Mouse (Mus musculus): Measurements from ENCODE around the gene Gpr25. TPM values are rescaled to one million over a fixed set of nuclear protein-coding genes. Genes with fewer than 3 reads are reported as not detected.

Gpr25 gene
- polyA plus RNA-seq, 1 experiment, result 0.55 TPM

GRCm38 (mm10) chr1:136234595-136235092 is 26.0 kb downstream of the Gpr25 start:
- H3K4me3 ChIP-seq (ENCODE audit: low read depth, low read length), result peak overlapping the region; percentile 75
- no peak overlapping the region for H3K27ac ChIP-seq (ENCODE audit: insufficient read depth, low read depth, low read length)
- 2% methylated on average over 9 of the region's 9 CpGs for WGBS
- no peaks in the 10 kb centered on the region for H3K36me3 ChIP-seq (ENCODE audit: control insufficient read depth, insufficient read depth, low read length)
- no peaks in the 10 kb centered on the region; the same call in 1 of the 2 replicates for H3K27me3 ChIP-seq (ENCODE audit: control insufficient read depth, insufficient read depth, low read length)
- TF ChIP-seq CTCF (IDR thresholded peaks at IDR 0.05; ENCODE audit: extremely low read depth, insufficient read length, insufficient replicate concordance, low read depth, low read length) (no peak), POLR2A (IDR thresholded peaks at IDR 0.05; ENCODE audit: low read depth, low read length) (no peak)
- H3K4me1 ChIP-seq (ENCODE audit: control insufficient read depth, insufficient read depth, insufficient read length, low read length), result peaks cover 13% of the 10 kb centered on the region

GRCm38 (mm10) chr1:136233892-136234594 is 26.6 kb downstream of the Gpr25 start, which contains the start of gene Inava:
Inava (minus strand) TSS chr1:136234264.
- Histone ChIP-seq H3K4me1 (ENCODE audit: control insufficient read depth, insufficient read depth, insufficient read length, low read length) (peaks cover 13% of the 10 kb centered on the region), H3K36me3 (ENCODE audit: control insufficient read depth, insufficient read depth, low read length) (no peaks in the 10 kb centered on the region), H3K27ac (ENCODE audit: insufficient read depth, low read depth, low read length) (no peak within 1 kb of the TSS), H3K27me3 (ENCODE audit: control insufficient read depth, insufficient read depth, low read length) (no peaks in the 10 kb centered on the region; the same call in 1 of the 2 replicates), H3K4me3 (ENCODE audit: low read depth, low read length) (peak within 1 kb of the TSS; percentile 75)
- no peak for TF ChIP-seq CTCF (IDR thresholded peaks at IDR 0.05; ENCODE audit: extremely low read depth, insufficient read length, insufficient replicate concordance, low read depth, low read length)
- no peak for TF ChIP-seq POLR2A (IDR thresholded peaks at IDR 0.05; ENCODE audit: low read depth, low read length)
- WGBS, result 1% methylated on average over 50 of the region's 51 CpGs

GRCm38 (mm10) chr1:136232986-136233790 is 27.5 kb downstream of the Gpr25 start:
- no peaks in the 10 kb centered on the region for H3K36me3 ChIP-seq (ENCODE audit: control insufficient read depth, insufficient read depth, low read length)
- peak overlapping the region; percentile 75 for H3K4me3 ChIP-seq (ENCODE audit: low read depth, low read length)
- H3K27ac ChIP-seq (ENCODE audit: insufficient read depth, low read depth, low read length), result no peak overlapping the region
- no peaks in the 10 kb centered on the region; the same call in 1 of the 2 replicates for H3K27me3 ChIP-seq (ENCODE audit: control insufficient read depth, insufficient read depth, low read length)
- TF ChIP-seq CTCF (IDR thresholded peaks at IDR 0.05; ENCODE audit: extremely low read depth, insufficient read length, insufficient replicate concordance, low read depth, low read length), result no peak
- TF ChIP-seq POLR2A (IDR thresholded peaks at IDR 0.05; ENCODE audit: low read depth, low read length), result no peak
- H3K4me1 ChIP-seq (ENCODE audit: control insufficient read depth, insufficient read depth, insufficient read length, low read length), result peaks cover 13% of the 10 kb centered on the region
- WGBS, result 7% methylated on average over 23 of the region's 23 CpGs

- peak overlapping the region; percentile 11; the same call in 1 of the 2 replicates for H3K27ac ChIP-seq (ENCODE audit: insufficient read depth, low read depth, low read length)
- peak overlapping the region; percentile 36 for H3K4me3 ChIP-seq (ENCODE audit: low read depth, low read length)
- no peaks in the 10 kb centered on the region; the same call in 1 of the 2 replicates for H3K27me3 ChIP-seq (ENCODE audit: control insufficient read depth, insufficient read depth, low read length)
- peaks cover under 1% of the 10 kb centered on the region for H3K36me3 ChIP-seq (ENCODE audit: control insufficient read depth, insufficient read depth, low read length)
- TF ChIP-seq POLR2A (IDR thresholded peaks at IDR 0.05; ENCODE audit: low read depth, low read length), result no peak
- no peak for TF ChIP-seq CTCF (IDR thresholded peaks at IDR 0.05; ENCODE audit: extremely low read depth, insufficient read length, insufficient replicate concordance, low read depth, low read length)
- WGBS, result 13% methylated on average over 9 of the region's 9 CpGs
- H3K4me1 ChIP-seq (ENCODE audit: control insufficient read depth, insufficient read depth, insufficient read length, low read length), result peaks cover 20% of the 10 kb centered on the region
Measured at GRCm38 (mm10) chr1:136232285-136232926, 28.3 kb downstream of the Gpr25 start.

- Histone ChIP-seq H3K27ac (ENCODE audit: insufficient read depth, low read depth, low read length) (no peak overlapping the region; the same call in 1 of the 2 replicates), H3K27me3 (ENCODE audit: control insufficient read depth, insufficient read depth, low read length) (no peaks in the 10 kb centered on the region; the same call in 1 of the 2 replicates), H3K36me3 (ENCODE audit: control insufficient read depth, insufficient read depth, low read length) (peaks cover 6% of the 10 kb centered on the region), H3K4me3 (ENCODE audit: low read depth, low read length) (peak overlapping the region; percentile 30), H3K4me1 (ENCODE audit: control insufficient read depth, insufficient read depth, insufficient read length, low read length) (peaks cover 26% of the 10 kb centered on the region)
- WGBS, result 16% methylated on average over 6 of the region's 6 CpGs
- no peak for TF ChIP-seq POLR2A (IDR thresholded peaks at IDR 0.05; ENCODE audit: low read depth, low read length)
Measured at GRCm38 (mm10) chr1:136231596-136231995, 29.1 kb downstream of the Gpr25 start.

GRCm38 (mm10) chr1:136230201-136230600 is 30.5 kb downstream of the Gpr25 start:
- Histone ChIP-seq H3K4me1 (ENCODE audit: control insufficient read depth, insufficient read depth, insufficient read length, low read length) (peaks cover 26% of the 10 kb centered on the region), H3K4me3 (ENCODE audit: low read depth, low read length) (peak overlapping the region; percentile 80), H3K36me3 (ENCODE audit: control insufficient read depth, insufficient read depth, low read length) (peaks cover 20% of the 10 kb centered on the region), H3K27ac (ENCODE audit: insufficient read depth, low read depth, low read length) (peak overlapping the region; percentile 94), H3K27me3 (ENCODE audit: control insufficient read depth, insufficient read depth, low read length) (no peaks in the 10 kb centered on the region; the same call in 1 of the 2 replicates)
- TF ChIP-seq POLR2A (IDR thresholded peaks at IDR 0.05; ENCODE audit: low read depth, low read length) (peak; percentile 87), CTCF (IDR thresholded peaks at IDR 0.05; ENCODE audit: extremely low read depth, insufficient read length, insufficient replicate concordance, low read depth, low read length) (no peak)
- WGBS, result 28% methylated on average over 11 of the region's 11 CpGs
